9 mouse cellular contexts compared by ENCODE assay signal in genomic region chr1:156179875-156180274, GRCm38 (mm10). TPM values are rescaled to one million over a fixed set of nuclear protein-coding genes. Genes with fewer than 3 reads are reported as not detected.
DNase-seq lines count a peak whose midpoint lies in the region; ATAC-seq and TF ChIP-seq lines count a peak whose summit lies in the region.
"Had no signal": no experiment of that assay in that cellular context is flagged by ENCODE, and none has a peak within 500 bp of the region (broad histone marks: within the 10 kb centered on the region; RNA-seq: fewer than 3 reads in every experiment).

No protein-coding gene starts in this region.

- H3K36me3 ChIP-seq in heart, embryonic 11.5 days (ENCODE audit: control insufficient read depth, insufficient read depth, low read length) = no peaks in the 10 kb centered on the region
- H3K36me3 ChIP-seq in embryonic facial prominence, embryonic 14.5 days (ENCODE audit: control insufficient read depth, insufficient read depth, low read length) = no peaks in the 10 kb centered on the region

- H3K4me1 ChIP-seq in heart, embryonic 11.5 days (ENCODE audit: control insufficient read depth, insufficient read depth, low read length) = peaks cover 39% of the 10 kb centered on the region
- H3K4me1 ChIP-seq in embryonic facial prominence, embryonic 14.5 days (ENCODE audit: control insufficient read depth, insufficient read depth, low read length) = peaks cover 21% of the 10 kb centered on the region

- TF ChIP-seq CTCF in layer of hippocampus, adult 2 months (conservative IDR thresholded peaks at IDR 0.05) = no peak

- H3K9me3 ChIP-seq in heart, embryonic 11.5 days (replicated peaks; ENCODE audit: control insufficient read depth, low read length) = no peaks in the 10 kb centered on the region
- H3K9me3 ChIP-seq in embryonic facial prominence, embryonic 14.5 days (ENCODE audit: control insufficient read depth, low read length) = no peaks in the 10 kb centered on the region

- WGBS in heart, embryonic 11.5 days (ENCODE audit: insufficient replicate concordance) = 24% methylated on average over 11 of the region's 11 CpGs
- 24% methylated on average over 11 of the region's 11 CpGs for WGBS in embryonic facial prominence, embryonic 14.5 days

- H3K4me2 ChIP-seq in heart, embryonic 11.5 days = no peak overlapping the region
- no peak overlapping the region for H3K4me2 ChIP-seq in embryonic facial prominence, embryonic 14.5 days (ENCODE audit: low read depth, low read length)

- no peak overlapping the region for H3K4me3 ChIP-seq in heart, embryonic 11.5 days (ENCODE audit: low read depth, low read length)
- H3K4me3 ChIP-seq in embryonic facial prominence, embryonic 14.5 days (ENCODE audit: low read depth, low read length) = no peak overlapping the region
- H3K4me3 ChIP-seq in layer of hippocampus, adult 2 months = no peak overlapping the region

- 0 out of 2 replicates have a peak, but pooled peaks have one; percentile 63 for ATAC-seq in heart, embryonic 11.5 days (replicated peaks; ENCODE audit: insufficient number of reproducible peaks, low FRiP score, low TSS enrichment)
- peak; percentile 74 for ATAC-seq in embryonic facial prominence, embryonic 14.5 days (ENCODE audit: low read depth)
- ATAC-seq in megakaryocyte progenitor cell, adult 5-6 weeks (replicated peaks; ENCODE audit: poor library complexity) = no peak

- intact Hi-C loops in heart, postnatal 36 days (cut with DNase I) = no loop called here

- peak overlapping the region; percentile 58 for H3K27ac ChIP-seq in heart, embryonic 11.5 days (ENCODE audit: low read depth, low read length)
- H3K27ac ChIP-seq in embryonic facial prominence, embryonic 14.5 days (replicated peaks; ENCODE audit: low read depth, low read length) = no peak overlapping the region
- H3K27ac ChIP-seq in layer of hippocampus, adult 2 months = peak overlapping the region; percentile 60

- 0 out of 2 replicates have a peak, but pooled peaks cover 2% of the 10 kb centered on the region for H3K27me3 ChIP-seq in heart, embryonic 11.5 days (ENCODE audit: control insufficient read depth, insufficient read depth, low read length)
- H3K27me3 ChIP-seq in embryonic facial prominence, embryonic 14.5 days (replicated peaks; ENCODE audit: control insufficient read depth, insufficient read depth, low read length) = no peaks in the 10 kb centered on the region

- no peak for DNase-seq in heart, postnatal 36 days
- peak; percentile 80 for DNase-seq in Muller cell, postnatal 12 days (ENCODE audit: inconsistent ontology term)
- peak; percentile 82 for DNase-seq in embryonic facial prominence, embryonic 14.5 days (ENCODE audit: low spot score)
- DNase-seq in layer of hippocampus, adult 2 months (ENCODE audit: low spot score in 2 of 2) = peak; percentile 37 to 67
- peak; percentile 91 for DNase-seq in retina, postnatal 1 day
- DNase-seq in kidney, adult 18-20 months = no peak

- H3K9ac ChIP-seq in heart, embryonic 11.5 days (ENCODE audit: low read depth, low read length) = 0 out of 2 replicates have a peak overlapping the region, but pooled peaks have one; percentile 31
- no peak overlapping the region for H3K9ac ChIP-seq in embryonic facial prominence, embryonic 14.5 days (ENCODE audit: low read depth, low read length)

RNA-seq across cellular contexts. Expression of gene Fam163a, which starts 25.0 kb away (rescaled TPM):
- 2.0 and 2.9 TPM in 2 replicates for polyA plus RNA-seq in heart, embryonic 11.5 days (2014; fragmentation: Nextera tagmentation; extraction: Ambion mirVana)
- under 1 TPM in 1 of 2 experiments, not detected in 1; 0.08 TPM for total RNA-seq in heart, postnatal 36 days (2021)
- 0.64 and 0.92 TPM in 2 replicates for polyA plus RNA-seq in embryonic facial prominence, embryonic 14.5 days (2014; fragmentation: Nextera tagmentation; extraction: Ambion mirVana)
- total RNA-seq in layer of hippocampus, adult 2 months (2021) = 10 to 100 TPM; 14.3 to 14.8 TPM
- total RNA-seq in megakaryocyte progenitor cell, adult 5-6 weeks (2015) = not detected in 2 replicates
- total RNA-seq in megakaryocyte progenitor cell, adult 5-6 weeks (2017) = not detected in 2 replicates
- polyA plus RNA-seq: C2C12 had no signal

Comparison
In these comparisons a context has a peak if more than half of its experiments do, and no peak if none do; other contexts are left out.
1. DNase-seq: peak in Muller cell, postnatal 12 days (single experiment), embryonic facial prominence, embryonic 14.5 days (single experiment), layer of hippocampus, adult 2 months (2 of 2) and retina, postnatal 1 day (single experiment); none in heart, postnatal 36 days (0 of 2) and kidney, adult 18-20 months (single experiment).
2. RNA of gene Fam163a, which starts 25.0 kb away (total RNA-seq): 14.3 to 14.8 TPM in layer of hippocampus, adult 2 months; 0.08 TPM in heart, postnatal 36 days and not detected in megakaryocyte progenitor cell, adult 5-6 weeks; every median in the first group is over 10 times any median in the second.